Mouse (Mus musculus) urinary bladder, postnatal 4 days (tissue): ENCODE measurements around the gene Orm2.

Experiments used
- DNase-seq, 2 experiments: peaks; one replicate each; pipeline ENCODE4 v3.0.0; 2021 to 2022; ENCODE audit warnings: low spot score in 2 of 2

The Orm2 gene

DNA sequence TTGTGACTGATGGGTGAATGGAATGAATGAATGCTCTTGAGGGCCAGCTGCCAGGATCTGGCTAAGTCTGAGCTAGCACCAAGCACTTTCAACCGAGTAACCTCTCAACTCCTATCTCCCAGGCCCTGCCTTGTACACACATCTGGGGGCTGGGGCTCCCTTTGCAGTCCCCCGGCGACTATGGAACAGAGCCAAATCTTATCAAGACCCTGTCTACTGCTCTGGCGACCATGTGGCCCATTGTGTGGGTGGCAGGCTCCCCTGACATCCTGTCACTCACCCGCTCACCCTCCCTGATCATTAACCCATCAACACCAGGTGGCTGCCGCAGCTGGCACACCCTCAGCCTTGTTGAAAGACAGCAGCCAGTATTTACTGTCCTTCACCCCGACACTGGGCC is 42.8 kb downstream of the Orm2 start:
- DNase-seq = no peak

DNA sequence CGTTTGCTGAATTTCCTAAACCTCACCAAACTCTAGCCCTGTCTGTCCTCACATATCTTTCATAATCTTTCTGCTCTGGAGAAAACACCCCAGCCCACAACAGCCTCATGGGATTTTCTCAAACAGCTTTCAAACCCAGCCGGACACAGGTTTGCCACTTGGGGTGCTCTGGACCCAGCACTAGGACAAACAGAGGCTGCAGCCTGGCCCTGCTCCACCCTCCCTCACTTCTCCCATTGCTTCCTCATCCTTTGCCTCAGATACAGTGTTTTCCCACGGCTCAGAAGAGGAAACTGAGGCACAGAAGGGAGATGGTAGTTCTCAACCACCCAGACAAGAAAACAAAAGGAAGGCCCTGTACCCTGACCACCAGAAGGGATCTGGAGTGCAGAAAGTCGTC is 43.4 kb downstream of the Orm2 start:
- no peak for DNase-seq

DNA sequence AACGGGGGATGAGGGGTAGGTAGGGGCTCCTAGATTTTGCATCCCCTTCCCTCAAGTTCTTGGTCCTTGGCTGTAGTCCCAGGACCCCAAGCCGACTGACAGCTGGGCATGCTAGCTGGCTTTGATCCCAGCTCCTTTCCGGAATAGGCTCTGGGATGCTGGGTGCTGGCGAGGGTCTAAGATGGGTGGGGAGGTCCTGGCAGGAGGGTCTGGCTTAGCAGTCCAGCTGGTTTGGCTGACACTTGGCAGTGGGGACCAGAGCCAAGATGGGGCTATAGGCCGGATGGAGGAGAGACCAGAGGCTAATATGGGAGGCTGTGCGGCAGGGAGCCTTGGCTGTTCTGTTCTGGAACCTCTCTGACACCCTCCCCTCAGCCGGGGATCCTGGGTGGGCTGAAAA is 46.0 kb downstream of the Orm2 start:
- DNase-seq = no peak

DNA sequence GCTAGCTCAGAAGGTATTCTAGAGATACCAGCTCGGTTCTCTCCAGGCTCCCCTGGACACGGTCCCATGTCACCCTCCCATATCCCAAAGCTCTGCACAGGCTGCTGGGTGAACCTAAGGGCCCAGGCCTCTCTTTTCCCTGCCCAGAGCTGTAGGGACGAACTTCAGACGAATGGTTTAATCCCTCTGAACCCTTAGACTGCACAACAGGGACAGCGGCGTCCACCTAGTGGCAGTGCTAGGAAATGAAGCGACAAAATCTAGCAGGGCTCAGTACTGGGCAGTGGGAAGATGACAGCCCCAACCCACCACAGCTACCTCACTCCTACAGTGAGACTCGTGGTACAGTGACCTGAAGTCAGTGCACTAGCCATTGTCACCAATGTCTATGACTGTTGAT is 46.4 kb downstream of the Orm2 start:
- peak in 1 of 2 experiments; percentile 45 for DNase-seq

DNA sequence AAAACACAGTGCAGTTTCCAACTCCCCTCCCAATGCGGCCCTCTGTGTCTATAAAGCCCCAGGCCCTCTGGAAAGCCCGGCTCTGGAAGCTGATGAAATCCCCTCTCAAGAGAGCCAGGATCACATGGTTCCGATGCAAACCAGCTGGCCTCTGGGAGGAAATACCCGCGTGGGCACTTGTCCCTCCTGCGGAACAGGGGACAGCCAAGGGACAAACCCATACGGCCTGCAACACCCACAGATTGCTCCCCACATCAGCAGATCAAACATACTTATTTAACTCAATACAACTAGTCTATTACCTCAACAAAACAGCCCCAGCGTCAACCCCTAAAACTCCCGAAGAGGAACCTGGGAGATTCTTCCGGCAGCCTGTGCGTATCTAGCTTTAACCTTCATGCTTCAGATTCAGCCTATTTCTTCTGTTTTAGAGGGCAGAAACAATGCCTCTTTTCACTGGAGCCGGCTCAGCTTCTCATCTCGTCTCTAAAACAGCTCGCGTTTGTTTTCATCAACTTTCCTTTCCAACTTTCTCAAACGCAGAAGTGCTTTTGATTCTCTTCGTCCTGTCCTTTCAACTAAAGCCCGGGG is 47.2 kb downstream of the Orm2 start:
- DNase-seq = no peak

DNA sequence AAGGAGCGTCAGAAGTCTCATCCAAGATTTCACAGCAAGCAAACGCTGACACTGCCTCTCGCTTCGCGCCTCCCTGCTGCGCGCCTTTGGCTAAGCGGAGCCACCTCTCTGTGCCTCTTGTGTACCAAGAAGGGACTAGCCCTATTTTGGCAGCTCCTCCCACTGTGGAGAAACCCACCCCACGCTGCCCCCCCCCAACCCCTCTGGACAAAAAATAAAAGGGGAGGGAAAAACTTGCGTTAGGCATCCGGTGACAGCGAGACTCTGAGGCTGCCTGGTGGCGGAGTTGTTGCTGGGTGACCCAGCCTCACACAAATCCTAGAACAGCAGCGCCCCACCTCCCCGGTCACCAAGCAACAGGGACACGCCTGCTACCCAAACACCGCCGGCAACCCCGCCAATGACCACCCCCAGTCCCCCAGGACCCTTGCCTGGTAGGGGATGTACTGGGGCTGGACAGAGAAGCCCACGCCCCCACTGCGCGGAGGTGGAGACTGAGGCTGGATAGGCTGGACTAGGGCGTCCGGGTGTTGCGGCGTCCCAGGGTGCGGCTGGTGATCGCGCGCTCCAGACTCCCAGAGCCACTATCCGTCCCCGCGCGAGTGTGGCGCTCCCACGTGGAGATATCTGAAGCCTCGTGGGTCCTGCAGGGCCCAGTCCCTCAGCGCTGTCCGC is 47.8 kb downstream of the Orm2 start:
- DNase-seq = peak; percentile 62 to 64

DNA sequence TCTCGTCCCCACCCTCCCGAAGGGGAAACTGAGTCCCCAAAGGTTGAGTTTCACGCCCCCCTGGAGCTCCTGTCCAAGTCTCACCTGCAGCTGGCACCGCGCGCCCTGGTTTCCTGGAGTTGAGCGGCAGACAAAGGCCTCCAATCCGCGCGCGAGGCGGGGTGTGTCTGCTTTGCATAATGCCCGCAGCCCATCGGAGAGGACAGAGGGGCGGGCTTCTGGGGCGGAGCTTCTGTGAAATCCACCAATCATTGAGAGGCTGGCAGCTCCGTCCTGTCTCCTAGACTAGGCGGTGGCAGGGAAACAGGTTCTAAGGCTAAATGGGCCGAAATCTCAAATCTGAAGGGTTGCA is 48.3 kb downstream of the Orm2 start:
- DNase-seq = peak; percentile 87 to 95

DNA sequence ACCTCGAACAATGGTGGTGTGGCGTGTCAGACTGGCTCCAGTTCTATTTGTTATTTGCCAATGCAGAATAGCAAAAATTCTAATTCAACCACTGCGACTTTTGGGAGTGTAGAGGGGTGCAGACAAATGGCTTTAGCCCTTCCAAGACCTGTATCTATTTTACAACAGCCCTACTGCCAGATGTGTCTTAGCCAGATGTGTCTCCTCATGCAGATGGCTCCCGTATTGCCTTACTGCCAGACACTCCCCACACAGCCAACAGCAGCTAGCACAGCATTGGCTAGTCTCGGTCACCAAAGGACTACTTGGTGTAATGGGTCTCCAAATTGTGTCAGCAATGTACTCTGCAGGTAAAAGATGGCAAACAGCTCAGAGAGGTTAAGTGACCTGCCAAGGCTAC is 49.0 kb downstream of the Orm2 start:
- no peak for DNase-seq

DNA sequence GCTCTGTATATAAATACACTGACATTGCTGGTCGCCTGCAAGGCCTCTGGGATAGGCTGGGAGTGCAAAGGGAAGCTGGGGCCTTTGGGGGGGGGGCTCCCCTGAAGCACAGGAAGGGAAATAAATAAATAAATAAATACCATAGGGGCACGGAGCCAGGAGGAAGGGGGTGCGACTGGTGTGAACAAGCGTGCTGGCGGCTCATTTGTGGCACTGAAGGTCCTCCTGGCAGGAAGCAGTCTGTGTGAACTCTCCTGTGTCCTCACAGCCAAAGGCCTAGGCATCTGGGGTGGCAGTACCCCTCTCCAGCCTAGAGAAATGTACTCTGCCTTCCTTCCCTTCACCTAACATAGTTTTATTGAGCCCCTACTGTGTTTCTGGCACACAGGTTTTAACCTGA is 52.7 kb downstream of the Orm2 start:
- DNase-seq = no peak
